Mouse (Mus musculus) mouse embryonic stem cell (cell line): ENCODE measurements around the gene Dennd4c.

Experiments
- in situ Hi-C, 2 experiments: fragments of 300-500 bp; cut with MboI; formaldehyde crosslinking; loops; 1 replicate in 1 of 2; 3 replicates in 1 of 2; pipeline ENCODE4 v1.14.3; 2019 to 2020; ENCODE audit warnings: low sequenced_read_pairs in 2 of 2, low pct_unique_long_range_greater_than_20kb in 1 of 2, mixed read lengths in 1 of 2; ENCODE audit not compliant: unreplicated experiment in 1 of 2

Dennd4c gene

GRCm38 (mm10) chr4:86871988-86872387, 123.6 kb downstream of the Dennd4c start:
- in situ Hi-C loops = no loop called here

GRCm38 (mm10) chr4:86873072-86873471, 124.7 kb downstream of the Dennd4c start:
- in situ Hi-C loops = no loop called here

GRCm38 (mm10) chr4:86874146-86874847, 125.9 kb downstream of the Dennd4c start, which contains the start of gene Acer2:
Gene Acer2 (plus strand): TSS chr4:86874396.
- in situ Hi-C loops = no loop called here

- in situ Hi-C loops = no loop called here
Observed at GRCm38 (mm10) chr4:86879477-86879876, 131.1 kb downstream of the Dennd4c start.

GRCm38 (mm10) chr4:86881178-86881577, 132.8 kb downstream of the Dennd4c start:
- in situ Hi-C loops = loop anchor here in 1 of 2 experiments (5.0 kb wide), 1 partner anchor 36 kb away; no protein-coding TSS in a partner anchor

- in situ Hi-C loops = loop anchor here in 1 of 2 experiments (5.0 kb wide), 1 partner anchor 35 kb away; no protein-coding TSS in a partner anchor
Observed at GRCm38 (mm10) chr4:86882413-86882812, 134.1 kb downstream of the Dennd4c start.

- in situ Hi-C loops = loop anchor here (5.0 kb wide), 2 partner anchors 32 to 37 kb away; no protein-coding TSS in a partner anchor
Observed at GRCm38 (mm10) chr4:86884945-86885344, 136.6 kb downstream of the Dennd4c start.

- in situ Hi-C loops = loop anchor here in 1 of 2 experiments (5.0 kb wide), 1 partner anchor 37 kb away; no protein-coding TSS in a partner anchor
Observed at GRCm38 (mm10) chr4:86885790-86886159, 137.4 kb downstream of the Dennd4c start.

- in situ Hi-C loops = loop anchor here in 1 of 2 experiments (5.0 kb wide), 1 partner anchor 36 kb away; no protein-coding TSS in a partner anchor
Observed at GRCm38 (mm10) chr4:86886160-86886878, 138.0 kb downstream of the Dennd4c start.

- in situ Hi-C loops = loop anchor here in 1 of 2 experiments (5.0 kb wide), 1 partner anchor 34 kb away; no protein-coding TSS in a partner anchor
Observed at GRCm38 (mm10) chr4:86887879-86888278, 139.5 kb downstream of the Dennd4c start.

GRCm38 (mm10) chr4:86897411-86897810, 149.1 kb downstream of the Dennd4c start:
- in situ Hi-C loops = no loop called here

- in situ Hi-C loops = no loop called here
Observed at GRCm38 (mm10) chr4:86898791-86899474, 150.6 kb downstream of the Dennd4c start.
